Mouse (Mus musculus) limb, embryonic 10.5 days (tissue): ENCODE results near the gene A3galt2. TPM values are rescaled to one million over a fixed set of nuclear protein-coding genes. Genes with fewer than 3 reads are reported as not detected.

Experiments
- DNase-seq: peaks from one replicate; pipeline ENCODE4 v3.0.0-alpha.2; 2017; ENCODE audit warnings: low spot score
- H3K27ac ChIP-seq: fragments of 300-500 bp; sonication (generic); 2 replicates; pipeline ENCODE4 v1.5.1; 2016; ENCODE audit warnings: mild to moderate bottlenecking
- H3K27me3 ChIP-seq: fragments of 300-500 bp; sonication (generic); 2 replicates; pipeline ENCODE4 v1.6.1; 2016; ENCODE audit warnings: low read depth, mild to moderate bottlenecking; ENCODE audit not compliant: poor library complexity, severe bottlenecking
- H3K36me3 ChIP-seq: fragments of 300-500 bp; sonication (generic); 2 replicates; pipeline ENCODE4 v1.6.1; 2016; ENCODE audit warnings: mild to moderate bottlenecking, moderate library complexity
- H3K4me1 ChIP-seq: fragments of 300-500 bp; sonication (generic); 2 replicates; pipeline ENCODE4 v1.6.1; 2016
- H3K4me3 ChIP-seq: fragments of 300-500 bp; sonication (generic); 2 replicates; pipeline ENCODE4 v1.5.1; 2016; ENCODE audit warnings: mild to moderate bottlenecking, moderate library complexity
- H3K9me3 ChIP-seq: fragments of 300-500 bp; sonication (generic); replicated peaks from 2 replicates; pipeline ENCODE4 v1.6.1; 2016; ENCODE audit warnings: mild to moderate bottlenecking
- WGBS: fragments of 180-500 bp; shearing (Covaris S2); methylation state at CpG from one replicate; pipeline ENCODE4 v1.1.7; 2016; 5-methylcytosine and 5-hydroxymethylcytosine counted together
- polyA plus RNA-seq: library from polyadenylated mRNA; unstranded; fragments of >200 nt; fragmentation: Nextera tagmentation; extraction: Ambion mirVana; gene quantifications from 2 replicates; pipeline ENCODE4 v1.2.1, GENCODE M21; 2016

The A3galt2 gene
- 0.10 TPM in 1 of 2 replicates, not detected in the other for polyA plus RNA-seq

GRCm38 (mm10) chr4:128755064-128755463 is at the start of gene A3galt2:
Gene A3galt2 (plus strand): TSS chr4:128755364.
- Histone ChIP-seq H3K9me3 (no peaks in the 10 kb centered on the region), H3K27me3 (no peaks in the 10 kb centered on the region), H3K4me1 (peaks cover 24% of the 10 kb centered on the region), H3K27ac (peak within 1 kb of the TSS; percentile 63; the same call in 1 of the 2 replicates), H3K4me3 (no peak within 1 kb of the TSS), H3K36me3 (peaks cover 49% of the 10 kb centered on the region)
- 78% methylated on average over 3 of the region's 3 CpGs for WGBS
- DNase-seq = no peak

- H3K9me3 ChIP-seq = no peaks in the 10 kb centered on the region
- 17% methylated on average over 9 of the region's 9 CpGs for WGBS
- peaks cover 19% of the 10 kb centered on the region; the same call in 1 of the 2 replicates for H3K36me3 ChIP-seq
- H3K27me3 ChIP-seq = no peaks in the 10 kb centered on the region
- 0 out of 2 replicates have a peak overlapping the region, but pooled peaks have one; percentile 16 for H3K27ac ChIP-seq
- DNase-seq = peak; percentile 63
- peaks cover 32% of the 10 kb centered on the region for H3K4me1 ChIP-seq
- 0 out of 2 replicates have a peak overlapping the region, but pooled peaks have one; percentile 13 for H3K4me3 ChIP-seq
Observed at GRCm38 (mm10) chr4:128706626-128707025, 48.5 kb upstream of the A3galt2 start.

- H3K27me3 ChIP-seq = no peaks in the 10 kb centered on the region
- peaks cover 39% of the 10 kb centered on the region for H3K4me1 ChIP-seq
- no peak overlapping the region for H3K27ac ChIP-seq
- no peak overlapping the region for H3K4me3 ChIP-seq
- DNase-seq = no peak
- H3K9me3 ChIP-seq = no peaks in the 10 kb centered on the region
- WGBS = 64% methylated on average over 4 of the region's 4 CpGs
- H3K36me3 ChIP-seq = peaks cover 19% of the 10 kb centered on the region; the same call in 1 of the 2 replicates
Observed at GRCm38 (mm10) chr4:128707384-128707783, 47.8 kb upstream of the A3galt2 start.

GRCm38 (mm10) chr4:128709061-128709780 is 45.9 kb upstream of the A3galt2 start:
- 88% methylated on average over 15 of the region's 15 CpGs for WGBS
- Histone ChIP-seq H3K27me3 (no peaks in the 10 kb centered on the region), H3K9me3 (no peaks in the 10 kb centered on the region), H3K4me1 (peaks cover 41% of the 10 kb centered on the region), H3K36me3 (peaks cover 19% of the 10 kb centered on the region; the same call in 1 of the 2 replicates), H3K4me3 (no peak overlapping the region), H3K27ac (no peak overlapping the region)
- no peak for DNase-seq

GRCm38 (mm10) chr4:128709781-128710166 is 45.4 kb upstream of the A3galt2 start:
- DNase-seq = no peak
- Histone ChIP-seq H3K36me3 (peaks cover 19% of the 10 kb centered on the region; the same call in 1 of the 2 replicates), H3K27me3 (no peaks in the 10 kb centered on the region), H3K4me1 (peaks cover 47% of the 10 kb centered on the region), H3K4me3 (no peak overlapping the region), H3K9me3 (no peaks in the 10 kb centered on the region), H3K27ac (no peak overlapping the region; the same call in 1 of the 2 replicates)
- 92% methylated on average over 12 of the region's 12 CpGs for WGBS

GRCm38 (mm10) chr4:128710286-128710685 is 44.9 kb upstream of the A3galt2 start:
- no peak overlapping the region; the same call in 1 of the 2 replicates for H3K27ac ChIP-seq
- H3K36me3 ChIP-seq = peaks cover 19% of the 10 kb centered on the region; the same call in 1 of the 2 replicates
- 90% methylated on average over 6 of the region's 6 CpGs for WGBS
- DNase-seq = no peak
- H3K4me3 ChIP-seq = no peak overlapping the region
- no peaks in the 10 kb centered on the region for H3K27me3 ChIP-seq
- peaks cover 52% of the 10 kb centered on the region for H3K4me1 ChIP-seq
- no peaks in the 10 kb centered on the region for H3K9me3 ChIP-seq

- no peaks in the 10 kb centered on the region for H3K9me3 ChIP-seq
- no peaks in the 10 kb centered on the region for H3K27me3 ChIP-seq
- peak overlapping the region; percentile 70 for H3K27ac ChIP-seq
- no peak for DNase-seq
- 80% methylated on average over 9 of the region's 9 CpGs for WGBS
- no peak overlapping the region for H3K4me3 ChIP-seq
- peaks cover 19% of the 10 kb centered on the region; the same call in 1 of the 2 replicates for H3K36me3 ChIP-seq
- H3K4me1 ChIP-seq = peaks cover 57% of the 10 kb centered on the region
Observed at GRCm38 (mm10) chr4:128710800-128711199, 44.4 kb upstream of the A3galt2 start.

- DNase-seq = peak; percentile 96
- Histone ChIP-seq H3K4me3 (peak overlapping the region; percentile 35), H3K27me3 (no peaks in the 10 kb centered on the region), H3K27ac (peak overlapping the region; percentile 70), H3K4me1 (peaks cover 60% of the 10 kb centered on the region), H3K36me3 (peaks cover 19% of the 10 kb centered on the region; the same call in 1 of the 2 replicates), H3K9me3 (no peaks in the 10 kb centered on the region)
- WGBS = 16% methylated on average over 24 of the region's 24 CpGs
Observed at GRCm38 (mm10) chr4:128711455-128712135, 43.6 kb upstream of the A3galt2 start.

GRCm38 (mm10) chr4:128712136-128712655 is 43.0 kb upstream of the A3galt2 start:
- peak overlapping the region; percentile 70 for H3K27ac ChIP-seq
- peaks cover 19% of the 10 kb centered on the region; the same call in 1 of the 2 replicates for H3K36me3 ChIP-seq
- H3K4me3 ChIP-seq = no peak overlapping the region
- H3K27me3 ChIP-seq = no peaks in the 10 kb centered on the region
- H3K4me1 ChIP-seq = peaks cover 60% of the 10 kb centered on the region
- no peak for DNase-seq
- no peaks in the 10 kb centered on the region for H3K9me3 ChIP-seq
- 68% methylated on average over 13 of the region's 13 CpGs for WGBS

- DNase-seq = no peak
- H3K9me3 ChIP-seq = no peaks in the 10 kb centered on the region
- 0 out of 2 replicates have a peak, but pooled peaks cover 2% of the 10 kb centered on the region for H3K27me3 ChIP-seq
- peaks cover 21% of the 10 kb centered on the region; the same call in 1 of the 2 replicates for H3K36me3 ChIP-seq
- H3K4me1 ChIP-seq = peaks cover 67% of the 10 kb centered on the region
- no peak overlapping the region for H3K27ac ChIP-seq
- WGBS = 89% methylated on average over 6 of the region's 6 CpGs
- no peak overlapping the region for H3K4me3 ChIP-seq
Observed at GRCm38 (mm10) chr4:128712941-128713340, 42.2 kb upstream of the A3galt2 start.

GRCm38 (mm10) chr4:128715241-128716204 is 39.6 kb upstream of the A3galt2 start:
- Histone ChIP-seq H3K4me1 (peaks cover 83% of the 10 kb centered on the region), H3K27ac (peak overlapping the region; percentile 88), H3K9me3 (no peaks in the 10 kb centered on the region), H3K36me3 (0 out of 2 replicates have a peak, but pooled peaks cover 6% of the 10 kb centered on the region), H3K4me3 (peak overlapping the region; percentile 32), H3K27me3 (0 out of 2 replicates have a peak, but pooled peaks cover 6% of the 10 kb centered on the region)
- peak; percentile 91 for DNase-seq
- 11% methylated on average over 14 of the region's 14 CpGs for WGBS

GRCm38 (mm10) chr4:128716279-128716678 is 38.9 kb upstream of the A3galt2 start:
- H3K27me3 ChIP-seq = peaks cover 6% of the 10 kb centered on the region; the same call in 1 of the 2 replicates
- peaks cover 85% of the 10 kb centered on the region for H3K4me1 ChIP-seq
- no peak for DNase-seq
- no peaks in the 10 kb centered on the region for H3K9me3 ChIP-seq
- WGBS = 14% methylated on average over 4 of the region's 4 CpGs
- H3K4me3 ChIP-seq = peak overlapping the region; percentile 32
- H3K27ac ChIP-seq = peak overlapping the region; percentile 88
- 0 out of 2 replicates have a peak, but pooled peaks cover 6% of the 10 kb centered on the region for H3K36me3 ChIP-seq
